Mouse (Mus musculus): ENCODE results near the gene Ttll8.

The Ttll8 gene

DNA sequence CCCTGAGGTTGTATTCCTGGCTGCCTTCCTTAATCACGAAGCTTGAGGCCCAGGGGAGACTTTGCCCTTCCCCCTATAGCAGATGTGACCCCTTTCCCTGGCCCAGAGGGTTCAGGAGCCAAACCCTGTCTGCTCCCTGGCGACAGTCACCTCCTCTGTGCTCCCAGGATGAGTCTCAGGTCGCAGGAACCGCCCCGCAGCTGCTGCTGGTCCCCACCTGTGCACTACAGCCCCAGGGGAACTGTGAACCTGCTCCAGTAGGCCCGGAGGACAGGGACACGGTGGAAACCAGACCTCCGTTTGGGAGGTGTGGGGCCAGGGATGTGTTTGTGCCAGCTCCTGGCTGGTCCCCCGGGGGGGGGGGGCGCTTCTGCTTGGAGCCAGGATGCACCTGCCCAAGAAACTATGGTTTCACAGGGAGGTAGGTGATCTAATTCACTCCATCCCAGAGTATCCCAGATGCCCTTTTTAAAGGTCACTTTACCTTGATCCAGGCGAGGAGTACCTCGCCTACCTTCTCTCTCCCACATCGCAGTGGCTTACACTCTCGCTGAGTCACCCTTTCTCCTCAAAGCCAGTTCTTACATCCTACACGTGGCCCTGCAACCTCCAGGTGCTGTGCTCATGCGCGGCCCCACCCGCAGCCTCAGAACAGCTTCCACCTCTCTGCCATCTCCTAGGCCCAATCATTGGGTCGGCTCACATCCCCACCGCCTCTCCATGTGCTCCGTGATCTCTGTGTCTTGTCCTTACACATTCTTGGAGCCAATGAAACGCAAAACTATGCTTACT, 72.8 kb downstream of the Ttll8 start:
- DNase-seq (ENCODE audit: low spot score), result no peak

DNA sequence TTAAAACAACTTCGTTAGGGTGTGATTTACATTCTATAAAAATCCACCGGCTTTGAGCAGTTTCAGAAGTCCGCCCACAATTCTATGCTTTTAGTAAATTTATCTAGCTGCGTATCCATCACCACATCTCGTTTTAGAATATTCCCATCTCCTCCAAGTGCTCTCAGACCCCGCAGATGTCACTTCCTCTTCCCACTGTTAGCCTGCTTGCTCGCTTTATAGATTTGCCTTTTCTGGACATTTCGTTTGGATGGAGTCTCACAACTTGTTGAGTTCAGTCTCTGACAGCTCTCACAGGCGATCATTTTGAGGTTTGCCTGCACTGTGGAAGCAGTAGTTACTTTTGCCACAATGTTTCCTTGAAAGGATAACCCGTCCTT, 77.2 kb downstream of the Ttll8 start:
- DNase-seq (ENCODE audit: low spot score), result no peak

DNA sequence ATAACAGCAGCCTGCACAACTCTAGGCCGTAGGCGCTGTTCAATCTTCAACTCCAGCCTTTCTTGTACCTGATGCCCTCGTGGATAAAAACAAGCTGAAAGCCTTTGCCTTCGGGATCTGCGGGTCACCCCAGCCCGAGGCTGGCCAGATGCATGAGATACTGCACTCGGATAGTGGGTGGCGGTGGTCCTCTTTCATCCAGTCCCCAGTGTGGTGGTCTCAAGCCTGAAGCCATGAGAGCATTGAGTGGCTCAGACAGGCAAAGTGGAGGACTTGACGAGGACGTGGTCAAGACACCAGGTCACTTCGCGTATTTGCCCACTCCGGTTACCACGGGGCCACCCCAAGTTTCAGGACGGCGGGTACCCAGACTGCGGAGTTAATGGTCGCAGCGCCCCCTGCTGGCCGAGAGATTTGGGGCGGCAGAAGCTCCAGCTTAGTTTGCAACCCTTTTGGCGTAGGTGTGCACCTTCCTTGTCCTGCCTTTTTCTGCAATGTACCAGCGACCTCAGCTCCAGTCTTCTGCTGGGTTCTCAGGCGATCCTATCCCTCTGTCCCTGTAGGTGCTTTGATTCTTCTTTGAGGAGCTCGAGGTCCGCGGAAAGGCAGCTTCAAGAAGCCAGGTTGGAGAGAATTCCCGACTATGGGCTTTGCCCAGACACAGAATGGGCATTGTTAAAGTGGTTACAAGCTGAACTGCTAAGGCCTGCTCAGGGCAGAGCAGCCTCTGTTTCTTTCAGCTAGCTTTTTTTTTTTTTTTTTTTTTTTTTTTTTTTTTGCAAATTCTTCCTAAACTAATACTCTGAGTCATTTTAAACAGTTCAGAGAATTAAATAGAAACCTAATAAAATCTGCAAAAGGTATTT, 77.8 kb downstream of the Ttll8 start:
- peak; percentile 84 for DNase-seq (ENCODE audit: low spot score)

DNA sequence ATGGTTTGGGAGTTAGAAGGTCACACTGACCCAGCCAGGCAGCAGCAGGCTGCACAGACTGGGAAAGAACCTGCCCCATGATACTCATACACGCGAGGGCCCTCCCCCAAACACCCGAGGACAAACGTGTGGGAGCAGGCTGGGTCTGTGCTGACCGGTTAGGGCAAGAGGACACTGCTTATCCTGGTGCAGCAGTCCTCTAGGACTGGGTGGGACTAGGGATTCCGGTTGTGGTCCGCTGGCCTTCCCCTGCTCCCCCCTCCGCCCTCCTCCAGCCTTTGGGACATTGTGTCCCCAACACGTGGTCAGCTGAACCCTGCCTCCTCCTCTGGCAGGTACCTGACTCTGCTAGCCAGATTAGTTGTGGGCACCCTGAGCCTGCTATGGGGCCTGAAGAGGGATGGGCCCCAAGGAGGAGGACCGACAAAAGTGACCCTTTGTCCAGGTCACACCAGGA, 78.6 kb downstream of the Ttll8 start:
- DNase-seq (ENCODE audit: low spot score), result peak; percentile 55

DNA sequence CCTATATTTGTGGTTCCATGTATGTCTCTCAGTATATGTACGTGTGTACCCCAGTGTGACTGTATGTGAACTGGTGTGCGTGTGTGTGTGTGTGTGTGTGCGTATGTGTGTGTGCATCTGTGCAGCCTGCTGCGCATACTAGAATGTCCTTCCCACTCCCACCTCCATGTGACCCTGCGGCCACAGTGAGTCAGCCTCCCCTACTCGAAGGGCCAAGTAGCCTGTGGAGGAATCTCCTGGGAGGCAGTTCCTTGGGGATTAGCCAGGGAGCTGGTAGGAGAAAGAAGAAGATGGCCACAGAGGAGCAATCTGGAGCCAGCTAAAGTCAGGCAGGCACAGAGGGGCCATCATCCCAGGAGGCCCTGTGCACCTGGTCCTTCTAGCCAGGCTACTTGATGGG, 79.7 kb downstream of the Ttll8 start:
- no peak for DNase-seq (ENCODE audit: low spot score)

DNA sequence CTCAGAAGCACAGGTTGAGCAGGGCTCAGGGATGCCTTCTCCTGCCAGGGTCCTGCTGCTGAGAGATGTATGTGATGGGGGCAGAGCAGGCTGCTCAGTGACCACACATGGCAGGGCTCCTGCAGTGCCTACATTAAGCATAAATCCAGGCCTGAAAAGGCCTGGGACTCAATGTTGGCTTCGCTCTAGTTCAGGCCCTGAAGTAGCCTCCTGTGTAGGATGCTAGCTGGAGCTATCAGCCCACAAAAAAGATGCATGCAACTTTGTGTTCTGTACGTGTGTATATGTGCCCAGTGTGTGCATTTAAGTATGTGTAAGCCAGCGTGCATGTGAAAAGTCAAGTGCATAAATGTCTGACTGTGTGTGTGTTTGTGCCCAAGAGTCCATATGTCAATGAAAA, 80.2 kb downstream of the Ttll8 start:
- no peak for DNase-seq (ENCODE audit: low spot score)

DNA sequence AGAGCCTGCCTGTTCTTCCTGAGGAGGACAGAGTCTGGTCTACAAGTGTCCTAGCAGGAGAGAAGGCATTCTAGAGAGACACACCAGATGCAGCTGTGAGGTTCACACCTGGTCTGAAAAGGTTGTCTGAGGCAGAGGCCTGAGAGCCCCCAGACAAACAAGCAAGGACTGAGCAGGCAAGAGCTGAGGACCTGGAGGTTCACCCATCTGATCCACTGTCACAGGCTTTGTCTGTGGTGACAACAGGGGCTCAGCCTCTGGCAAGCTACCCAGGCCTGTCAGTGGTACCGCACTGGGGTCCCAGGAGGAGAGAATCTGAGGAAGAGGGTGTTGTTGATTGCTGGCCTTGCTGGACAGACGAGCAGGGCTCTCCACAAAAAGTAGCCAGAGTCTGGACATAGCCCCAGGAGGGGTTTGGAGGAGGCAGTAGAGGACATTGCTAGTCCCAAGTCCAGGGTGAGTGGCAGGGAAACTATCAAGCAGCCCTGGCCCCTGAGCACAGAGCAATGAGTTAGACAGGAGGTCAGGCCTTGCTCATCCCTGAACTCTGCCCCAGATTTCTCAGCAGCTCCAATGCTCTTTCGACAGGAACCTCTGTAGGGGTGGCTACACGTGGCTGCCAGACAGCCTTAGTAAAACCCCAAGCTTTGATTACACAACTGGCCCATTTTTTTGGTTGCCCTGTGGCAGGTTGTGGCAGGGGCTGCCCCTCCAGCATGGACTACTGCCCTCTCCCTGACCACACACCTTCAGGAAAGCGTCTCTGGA, 83.6 kb downstream of the Ttll8 start:
- peak; percentile 37 for DNase-seq (ENCODE audit: low spot score)

DNA sequence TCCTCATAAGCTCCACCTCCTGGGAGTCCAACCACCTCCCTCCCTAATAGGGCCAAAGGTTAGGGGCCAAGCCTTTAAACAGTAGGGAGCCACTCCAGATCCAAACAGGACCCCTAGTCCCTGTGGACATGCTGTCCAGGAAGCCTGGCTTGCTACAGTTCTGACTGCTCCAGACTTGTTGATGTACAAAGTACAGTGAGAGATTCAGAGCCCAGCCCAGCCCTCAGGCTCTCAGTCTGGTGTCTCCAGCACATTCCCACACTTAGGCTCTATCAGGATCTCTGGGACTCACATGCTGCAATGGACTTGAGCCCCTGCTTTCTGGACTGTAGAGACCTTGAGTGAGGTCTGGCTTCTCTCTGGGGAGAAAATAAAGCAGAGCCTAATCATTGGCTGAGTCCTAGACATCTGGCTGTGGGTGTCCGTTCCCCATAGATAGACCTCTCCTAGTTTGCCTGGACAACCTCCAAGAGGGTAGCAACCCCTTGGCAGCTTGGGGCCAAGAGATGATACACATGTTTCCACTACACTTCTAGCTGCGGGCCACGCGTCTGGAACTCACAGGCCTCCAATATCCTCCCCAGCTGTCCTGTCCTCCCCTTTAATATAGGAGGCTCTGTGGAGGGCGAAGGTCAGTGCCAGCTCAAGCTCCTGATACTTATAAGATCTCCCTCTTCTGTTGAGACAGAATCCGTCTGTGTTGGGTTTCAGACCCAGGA, 86.0 kb downstream of the Ttll8 start:
- no peak for DNase-seq (ENCODE audit: low spot score)

DNA sequence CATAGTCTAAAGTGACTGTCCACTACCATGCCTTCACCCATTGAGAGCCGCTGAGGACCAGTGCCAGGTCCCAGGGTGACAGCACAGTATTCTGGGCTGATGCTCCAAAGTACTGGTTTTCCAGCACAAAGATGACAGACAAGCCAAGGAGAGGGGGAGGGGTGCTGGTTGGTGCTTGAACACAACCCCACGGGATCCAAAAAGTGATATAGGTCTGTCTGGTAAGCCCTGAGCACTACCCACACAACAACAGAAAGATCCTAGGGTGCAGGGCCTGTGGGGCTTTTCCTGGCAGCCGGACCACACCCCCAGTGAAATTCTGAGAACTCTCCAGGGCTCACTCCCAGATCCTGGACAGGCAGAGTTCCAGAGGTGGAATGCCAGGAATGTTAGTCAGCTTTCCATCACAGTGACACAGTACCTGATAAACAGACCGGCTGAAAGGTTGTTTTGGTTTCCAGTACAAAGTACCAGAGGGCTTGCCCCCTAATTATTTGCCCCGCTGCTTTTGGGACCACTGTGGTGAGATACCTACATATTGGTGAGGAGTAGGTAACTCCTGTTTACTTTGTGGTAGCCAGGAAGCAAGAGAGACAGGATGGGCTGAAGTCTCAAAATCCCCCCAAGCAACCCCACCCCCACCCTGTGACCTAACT, 86.7 kb downstream of the Ttll8 start:
- DNase-seq (ENCODE audit: low spot score), result peak; percentile 36

DNA sequence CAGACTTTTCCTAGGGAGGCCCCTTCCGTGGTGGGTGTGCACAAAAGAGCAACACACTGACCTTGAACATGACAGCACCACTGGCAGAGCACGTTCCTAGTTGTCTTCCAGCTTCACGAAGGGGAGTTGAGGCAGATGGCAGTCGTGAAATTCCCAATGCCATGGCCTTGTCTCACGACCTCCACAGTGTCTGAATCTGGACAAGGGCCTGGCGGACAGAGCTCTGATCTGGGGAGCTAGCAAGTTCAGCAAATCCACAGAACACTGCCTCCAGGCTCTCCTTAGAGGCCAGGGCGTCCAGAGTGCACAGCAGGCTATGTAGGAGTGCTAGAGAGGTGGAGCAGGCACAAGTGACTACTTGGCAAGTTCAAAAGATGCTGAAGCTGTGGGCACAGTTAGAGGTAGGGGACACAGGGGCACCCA, 87.3 kb downstream of the Ttll8 start:
- peak; percentile 34 for DNase-seq (ENCODE audit: low spot score)

DNA sequence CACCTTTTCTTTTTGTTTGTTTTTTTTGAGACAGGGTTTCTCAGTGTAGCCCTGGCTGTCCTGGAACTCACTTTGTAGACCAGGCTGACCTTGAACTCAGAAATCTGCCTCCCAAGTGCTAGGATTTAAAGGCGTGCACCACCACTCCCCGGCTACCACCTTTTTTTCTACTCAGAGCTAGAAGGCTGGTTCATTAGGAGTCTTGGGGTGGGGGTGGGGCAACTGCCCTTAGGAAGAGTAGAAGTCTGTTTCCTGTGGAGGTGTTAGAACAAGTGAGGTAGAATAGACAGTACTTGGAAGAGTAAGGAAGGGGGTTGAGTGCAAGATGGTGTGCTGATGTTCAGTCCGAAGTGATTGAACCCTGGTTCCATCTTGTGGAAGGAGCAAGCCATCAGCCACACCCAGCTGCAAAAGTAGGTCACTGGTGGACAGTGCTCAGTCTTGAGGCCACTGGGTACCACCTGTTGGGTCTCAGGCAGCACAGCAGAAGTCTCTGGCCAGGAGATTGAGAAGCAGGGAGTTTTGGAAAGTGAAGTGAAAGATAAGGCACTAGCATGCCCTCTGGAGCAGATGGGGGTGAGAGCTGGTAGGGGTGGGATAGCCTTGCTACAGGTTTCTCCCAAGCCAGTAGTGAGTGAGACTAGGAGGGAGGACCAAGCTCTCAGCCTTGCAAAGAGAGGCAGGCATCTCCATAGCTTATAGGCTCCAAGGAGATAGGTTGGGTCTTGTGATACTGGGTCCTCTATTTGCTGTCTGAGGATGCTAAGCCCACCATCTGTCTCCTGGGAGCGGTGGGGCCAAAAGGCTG, 88.1 kb downstream of the Ttll8 start:
- no peak for DNase-seq (ENCODE audit: low spot score)

DNA sequence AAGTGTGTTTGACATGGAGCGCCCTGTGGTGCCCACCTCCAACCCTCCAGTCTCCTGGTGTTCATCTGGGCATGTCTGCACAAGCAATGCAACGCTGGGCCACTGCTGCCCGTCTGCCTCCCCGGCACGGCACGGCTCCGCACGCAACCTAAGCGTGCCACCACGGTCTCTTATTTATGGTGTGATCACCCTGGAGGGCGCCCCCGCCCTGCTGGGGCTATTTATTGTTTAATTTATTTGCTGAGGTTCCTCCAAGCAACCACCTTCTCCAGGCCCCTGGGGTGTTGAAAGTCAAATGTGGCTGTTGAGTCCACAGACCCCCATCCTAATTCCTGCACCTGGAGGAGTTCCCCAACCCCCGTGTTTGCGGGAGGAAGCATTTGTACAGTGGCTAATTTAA, 89.2 kb downstream of the Ttll8 start:
- no peak for DNase-seq (ENCODE audit: low spot score)

DNA sequence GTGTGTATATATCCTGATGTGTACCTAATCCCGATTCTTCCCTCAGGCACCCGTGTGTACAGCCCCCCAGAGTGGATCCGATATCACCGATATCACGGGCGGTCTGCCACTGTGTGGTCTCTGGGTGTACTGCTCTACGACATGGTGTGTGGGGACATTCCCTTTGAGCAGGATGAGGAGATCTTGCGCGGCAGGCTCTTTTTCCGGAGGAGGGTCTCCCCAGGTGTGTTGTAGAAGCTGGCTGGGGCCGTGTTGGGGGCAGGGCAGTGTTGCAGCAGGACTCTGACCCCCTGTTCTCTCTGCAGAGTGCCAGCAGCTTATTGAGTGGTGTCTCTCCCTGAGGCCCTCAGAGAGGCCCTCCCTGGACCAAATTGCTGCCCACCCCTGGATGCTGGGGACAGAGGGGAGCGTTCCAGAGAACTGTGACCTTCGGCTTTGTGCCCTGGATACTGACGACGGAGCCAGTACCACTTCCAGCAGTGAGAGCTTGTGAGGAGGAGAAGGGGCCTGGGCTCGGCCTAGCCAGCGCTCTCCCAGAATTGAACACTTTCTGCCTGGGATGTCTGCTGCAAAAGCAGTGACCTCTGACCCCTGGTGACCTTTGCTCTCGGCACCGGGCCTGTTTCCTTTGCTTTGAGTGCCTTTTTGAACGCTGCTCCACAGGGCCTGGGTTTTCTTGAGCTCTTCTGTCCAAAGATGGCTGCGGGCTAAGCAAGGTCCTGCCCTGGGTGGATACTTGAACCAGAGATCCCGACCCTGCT, 89.8 kb downstream of the Ttll8 start:
- DNase-seq (ENCODE audit: low spot score), result peak; percentile 35

DNA sequence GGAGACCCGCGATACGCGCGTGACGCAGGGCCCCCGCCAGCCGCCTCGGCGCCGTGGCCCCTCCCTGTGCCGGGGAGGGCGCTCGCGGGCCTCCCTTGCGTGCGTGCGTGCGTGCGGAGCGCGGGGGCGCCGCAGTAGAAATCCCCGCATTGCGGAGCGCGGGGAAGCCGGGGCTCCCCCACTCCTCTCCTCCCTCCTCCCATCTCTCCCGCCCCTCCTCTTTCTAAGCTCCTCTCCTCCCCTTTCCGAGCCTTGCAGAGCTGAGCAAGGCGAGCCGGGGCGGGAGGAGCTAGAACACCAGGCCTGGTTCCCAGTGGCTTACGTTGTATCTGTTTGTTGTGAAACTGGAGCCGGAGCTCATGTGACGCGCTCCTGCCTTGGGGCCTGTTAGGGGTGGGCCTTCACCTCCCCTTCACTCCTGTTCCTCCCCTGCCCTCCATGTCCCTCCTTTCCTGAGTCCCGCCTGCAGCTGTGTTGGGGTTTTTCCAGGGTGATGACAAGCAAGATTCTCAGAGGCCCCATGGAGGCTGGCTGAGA, 90.5 kb downstream of the Ttll8 start:
- peak; percentile 86 for DNase-seq (ENCODE audit: low spot score)

DNA sequence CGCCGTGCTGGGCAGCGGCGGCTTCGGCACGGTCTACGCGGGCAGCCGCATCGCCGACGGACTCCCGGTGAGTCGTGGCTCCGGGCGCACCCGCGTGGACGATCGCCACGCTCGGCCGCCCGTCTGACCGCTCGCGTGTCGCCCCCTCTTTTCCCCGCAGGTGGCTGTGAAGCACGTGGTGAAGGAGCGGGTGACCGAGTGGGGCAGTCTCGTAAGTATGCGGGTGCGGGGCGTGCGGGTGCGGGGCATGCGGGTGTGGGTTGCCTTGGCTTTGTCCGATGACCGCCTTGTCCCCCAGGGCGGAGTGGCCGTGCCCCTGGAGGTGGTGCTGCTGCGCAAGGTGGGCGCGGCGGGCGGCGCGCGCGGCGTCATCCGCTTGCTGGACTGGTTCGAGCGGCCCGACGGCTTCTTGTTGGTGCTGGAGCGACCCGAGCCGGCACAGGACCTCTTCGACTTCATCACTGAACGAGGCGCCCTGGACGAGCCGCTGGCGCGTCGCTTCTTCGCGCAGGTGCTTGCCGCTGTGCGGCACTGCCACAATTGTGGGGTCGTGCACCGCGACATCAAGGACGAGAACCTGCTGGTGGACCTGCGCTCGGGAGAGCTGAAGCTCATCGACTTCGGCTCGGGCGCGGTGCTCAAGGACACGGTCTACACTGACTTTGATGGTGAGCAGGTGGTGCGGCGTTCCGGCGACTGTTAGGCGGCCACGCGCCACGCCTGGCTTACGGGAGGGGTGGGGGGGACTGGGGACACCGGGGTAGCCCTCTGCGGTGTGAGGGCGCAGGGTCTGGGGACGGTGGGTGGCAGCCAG, 91.1 kb downstream of the Ttll8 start:
- peak; percentile 67 for DNase-seq (ENCODE audit: low spot score)

DNA sequence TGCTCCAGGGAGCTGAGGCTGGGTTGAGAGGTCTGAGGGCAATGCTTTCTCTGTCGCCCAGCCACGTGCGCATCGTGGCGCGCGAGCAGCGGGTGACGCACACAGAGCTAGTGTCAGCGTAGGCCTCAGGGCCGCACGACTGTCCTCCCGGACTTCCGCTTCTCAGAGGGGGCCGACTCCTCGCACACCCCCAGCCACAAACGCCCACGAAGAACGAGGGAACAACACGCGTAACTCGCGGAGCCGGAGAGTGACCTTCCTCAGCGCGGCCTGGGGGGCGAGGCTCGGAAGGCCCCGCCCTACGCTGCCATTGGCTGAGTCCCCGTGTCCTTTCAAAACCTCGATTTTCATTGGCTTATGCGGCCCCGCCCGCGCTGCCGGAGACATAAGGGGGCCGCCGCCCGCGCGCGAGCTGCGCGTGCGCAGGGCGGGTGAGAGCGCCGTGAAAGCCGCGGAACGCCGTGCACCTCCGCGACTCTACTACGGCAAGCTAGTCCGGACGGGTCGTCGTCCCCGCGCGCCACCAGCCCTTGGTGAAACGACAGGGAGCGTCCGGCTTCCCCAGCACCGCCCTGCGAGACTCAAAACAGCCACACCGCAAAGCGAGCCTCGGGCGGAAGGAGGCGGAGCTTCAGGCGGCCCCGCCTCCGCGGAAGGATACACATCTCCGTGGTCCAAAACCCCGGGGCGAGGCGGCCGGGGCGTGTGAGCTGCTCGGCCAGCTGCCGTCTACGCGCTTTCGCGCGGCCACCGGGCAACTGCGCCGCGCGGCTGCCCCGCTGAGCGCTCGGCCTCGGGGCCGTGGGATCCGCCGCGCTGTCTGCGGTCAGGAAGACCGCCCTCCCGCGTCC, 92.2 kb downstream of the Ttll8 start, which contains the start of gene Pim3:
Gene Pim3, plus strand, starts transcription at position 415 of the 851 bp plus-strand sequence.
- DNase-seq (ENCODE audit: low spot score), result peak; percentile 96

DNA sequence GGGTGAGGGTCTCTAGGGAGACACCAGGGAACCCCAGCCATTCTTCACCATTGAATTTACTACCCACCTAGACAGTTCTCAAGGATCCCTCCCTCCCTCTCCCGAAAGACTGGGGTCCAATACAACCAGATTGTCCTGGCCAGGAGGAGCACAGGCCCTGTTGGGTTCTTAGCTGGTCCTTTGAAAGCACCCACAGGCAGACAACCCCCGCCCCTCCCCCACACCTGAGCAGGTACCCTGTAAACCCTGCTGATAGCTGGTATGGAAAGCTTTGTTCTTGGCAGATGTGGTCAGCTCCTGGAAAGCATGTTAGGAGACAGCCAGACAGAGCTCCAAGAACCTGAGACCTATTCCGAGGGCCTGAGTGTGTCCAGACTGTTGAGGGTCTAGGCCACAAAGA, 93.4 kb downstream of the Ttll8 start:
- no peak for DNase-seq (ENCODE audit: low spot score)
